Mouse (Mus musculus) cerebellum, adult 9-11 months (tissue): ENCODE results near the gene Skida1.
A peak's percentile ranks its signal among the peaks of the same experiment; 100 is the strongest.

Experiments
- DNase-seq: peaks from one replicate; pipeline ENCODE4 v3.0.0; 2022

Gene Skida1

DNA sequence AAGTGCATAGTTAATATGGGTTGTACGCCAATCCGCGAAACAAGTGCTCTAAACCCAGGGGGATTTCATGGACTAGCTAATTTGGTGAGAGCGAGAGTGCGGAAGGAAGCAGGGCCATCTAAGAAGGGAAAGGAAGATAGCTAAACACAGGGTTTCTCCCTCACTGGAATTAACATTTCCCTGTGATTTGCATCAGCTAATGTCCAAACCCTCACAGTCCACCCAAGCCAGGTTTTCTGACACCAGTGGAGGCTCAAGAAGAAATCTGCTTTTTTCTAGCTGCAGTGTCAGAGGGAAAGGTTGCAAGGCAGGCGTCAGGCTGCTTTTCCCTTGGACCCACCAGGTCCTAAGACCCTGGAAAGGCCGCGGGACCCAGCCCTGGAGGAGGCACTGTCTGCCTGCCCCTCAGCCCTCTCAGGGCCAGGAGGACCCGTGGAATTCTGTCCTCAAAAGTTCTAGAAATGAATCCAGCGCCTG lies 9.9 kb downstream of the Skida1 start:
- no peak for DNase-seq

- DNase-seq = no peak
Measured at GRCm38 (mm10) chr2:18038141-18038752, 10.6 kb downstream of the Skida1 start.

DNA sequence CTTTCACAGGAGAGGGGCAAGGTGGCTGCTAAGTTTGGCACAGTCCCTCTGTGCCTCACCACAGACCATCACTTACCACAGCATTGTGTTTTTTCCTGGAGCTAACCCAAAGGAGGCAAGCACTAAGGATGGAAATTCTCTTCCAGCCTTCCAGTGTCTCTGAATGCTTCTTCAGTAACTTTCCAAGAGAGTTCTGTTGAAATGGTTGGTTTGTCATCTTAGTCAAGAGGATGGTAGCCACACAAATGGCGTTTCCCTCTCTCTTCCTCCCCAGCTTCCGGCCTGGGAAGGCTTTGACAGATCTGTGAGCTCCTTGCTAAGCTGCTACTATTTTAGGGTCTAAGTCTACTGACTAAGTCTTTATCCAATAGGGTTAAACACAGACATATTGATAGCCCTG lies 11.4 kb downstream of the Skida1 start, which contains the start of gene A930004D18Rik:
TSS of gene A930004D18Rik (minus strand) at position 247 of the 400 bp plus-strand sequence.
- DNase-seq = no peak

DNA sequence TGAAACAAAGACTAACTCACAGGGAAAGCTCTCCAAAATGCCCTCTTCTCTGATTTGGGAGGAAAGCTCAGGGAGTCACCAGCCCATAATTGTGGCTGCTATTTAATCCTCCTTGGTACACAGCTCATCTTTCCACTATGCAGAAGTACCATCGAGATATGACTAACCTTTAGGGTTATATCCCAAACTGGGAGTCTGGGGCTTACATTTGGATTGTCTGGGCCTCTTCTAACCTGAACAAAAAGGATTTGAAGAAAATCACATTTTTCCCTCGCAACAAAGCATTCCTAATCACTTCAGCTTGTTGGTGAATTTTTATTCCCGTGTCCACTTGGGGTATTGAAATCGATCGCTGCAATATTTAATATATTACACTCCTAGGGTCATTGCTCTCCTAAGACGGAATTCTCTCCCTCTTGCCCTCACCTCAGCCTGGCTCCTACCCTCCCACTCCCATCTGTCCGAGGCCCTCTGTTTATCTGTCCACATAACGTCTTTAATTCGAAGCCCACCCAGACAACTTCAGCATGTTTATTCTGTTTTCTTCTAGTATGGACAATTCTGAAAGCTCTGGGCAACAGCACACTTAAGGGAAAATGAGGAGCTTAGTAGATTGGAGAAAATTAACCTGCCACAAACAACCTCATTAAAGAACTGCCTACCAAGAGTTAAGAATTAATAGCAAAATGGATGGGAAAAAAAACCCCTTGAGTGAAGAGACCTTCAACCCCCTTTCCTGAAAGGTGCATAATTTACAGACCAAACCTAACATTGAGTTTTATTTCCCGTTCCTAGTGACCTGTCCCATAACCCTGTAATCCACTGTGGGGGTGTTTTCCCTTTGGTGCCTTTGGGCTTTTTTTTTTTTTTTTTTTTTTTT lies 14.2 kb downstream of the Skida1 start:
- DNase-seq = no peak

DNA sequence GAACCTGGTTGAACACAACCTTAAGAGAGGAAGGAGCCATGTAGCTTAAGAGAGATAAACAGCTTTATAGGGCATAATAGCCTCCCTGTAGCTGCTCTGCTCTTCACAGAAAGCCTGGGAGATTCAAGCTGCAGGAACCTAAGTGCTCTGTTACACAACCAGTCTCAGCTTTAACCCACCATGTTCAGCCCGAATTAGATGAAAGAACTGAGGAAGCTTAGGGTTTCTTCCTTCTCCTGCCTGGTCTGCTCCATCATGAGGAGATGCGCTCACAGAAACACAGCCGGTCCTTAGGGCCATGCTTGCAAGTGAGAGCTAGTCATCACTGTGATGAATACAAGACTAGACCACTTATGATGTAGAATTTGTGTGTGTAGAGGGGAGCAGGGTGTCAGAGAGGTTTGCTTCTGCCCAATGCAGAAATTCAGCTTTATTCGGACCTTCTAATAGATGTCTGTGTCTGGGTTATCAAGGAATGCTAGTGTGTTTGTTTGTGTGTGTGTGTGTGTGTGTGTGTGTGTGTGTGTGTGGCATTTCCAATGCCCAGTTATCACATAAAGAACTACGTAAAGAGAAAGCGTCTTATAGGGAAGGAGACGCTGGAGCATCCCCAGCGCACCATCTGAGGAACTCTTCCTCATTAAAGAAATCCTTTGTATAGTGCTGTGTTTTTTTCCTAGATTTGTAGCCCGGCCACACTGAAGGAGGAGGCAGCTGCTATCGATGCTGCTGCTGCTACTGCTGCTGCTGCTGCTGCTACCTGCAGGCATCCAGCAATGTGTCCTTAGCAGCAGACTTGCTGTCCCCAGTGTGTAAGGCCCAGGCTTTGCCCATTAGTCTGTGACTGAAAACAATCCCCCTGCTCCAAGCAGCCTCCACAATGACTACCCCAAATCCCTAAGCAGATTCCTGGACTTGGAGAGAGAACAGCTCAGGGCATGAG lies 15.4 kb downstream of the Skida1 start:
- no peak for DNase-seq

DNA sequence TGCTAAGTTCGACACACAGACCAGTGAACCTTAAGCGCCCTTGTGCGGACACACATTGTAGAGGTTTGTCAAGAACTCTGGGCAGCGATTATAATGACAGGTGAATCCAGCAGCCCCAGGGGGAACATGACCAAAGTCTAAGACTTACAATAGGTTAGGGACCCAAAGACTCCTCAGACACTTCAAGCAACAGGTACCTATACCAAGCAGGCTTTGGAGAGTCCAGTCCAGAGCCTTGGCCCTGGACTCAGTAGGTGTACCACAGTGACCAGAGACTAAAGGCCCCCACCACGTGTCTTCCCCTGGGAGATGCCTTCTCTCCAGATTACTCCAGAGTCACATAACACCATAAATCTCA lies 16.3 kb downstream of the Skida1 start:
- no peak for DNase-seq

- DNase-seq = peak; percentile 40
Measured at GRCm38 (mm10) chr2:18031831-18032537, 16.9 kb downstream of the Skida1 start.

DNA sequence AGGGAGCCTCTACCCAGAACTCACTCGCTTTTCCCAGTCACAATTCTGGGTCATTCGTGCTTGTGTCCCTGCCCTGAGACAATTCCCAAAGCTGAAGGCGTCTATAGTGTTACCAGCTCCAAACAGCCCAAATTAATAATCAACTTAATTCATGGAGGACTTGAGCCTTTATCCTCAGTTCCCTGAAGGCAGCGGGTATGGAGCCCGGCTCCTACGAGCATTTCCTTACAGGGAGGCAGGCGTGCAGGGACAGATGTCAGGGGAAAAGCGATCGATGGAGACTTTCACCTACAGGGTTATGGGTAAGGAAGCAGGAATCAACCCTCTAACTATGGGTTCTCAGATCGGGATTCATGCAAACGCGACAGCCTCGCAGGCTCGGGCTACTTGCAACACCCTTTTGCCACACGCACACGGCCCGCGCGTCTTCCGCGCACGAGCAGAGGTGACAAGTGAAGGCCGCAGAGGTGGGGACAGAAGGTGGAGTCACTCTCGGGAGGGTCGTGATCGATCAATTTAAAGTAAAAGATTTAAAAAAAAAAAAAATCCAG lies 17.5 kb downstream of the Skida1 start:
- DNase-seq = no peak

DNA sequence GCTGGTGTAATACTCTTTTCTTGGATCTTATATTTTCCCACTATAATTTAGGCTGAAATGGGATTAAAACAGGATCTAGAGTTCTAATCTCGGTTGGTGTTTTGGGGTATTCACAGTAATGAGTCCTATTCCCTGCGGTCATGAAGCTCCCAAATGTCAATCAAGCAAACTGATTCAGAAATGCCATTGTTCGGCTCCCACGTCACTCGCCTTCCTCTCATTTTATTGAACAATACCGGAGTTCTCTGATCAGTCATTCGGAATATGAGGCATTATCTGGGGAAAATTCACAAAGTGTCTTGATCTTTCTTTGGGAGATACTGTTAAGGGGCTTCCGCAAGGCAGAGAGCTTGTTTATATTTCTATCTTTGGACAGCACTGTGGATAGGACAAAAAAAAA lies 18.3 kb downstream of the Skida1 start:
- DNase-seq = no peak

- no peak for DNase-seq
Measured at GRCm38 (mm10) chr2:18029656-18030055, 19.2 kb downstream of the Skida1 start.

GRCm38 (mm10) chr2:18028140-18029021 lies 20.5 kb downstream of the Skida1 start:
- peak; percentile 90 for DNase-seq

DNA sequence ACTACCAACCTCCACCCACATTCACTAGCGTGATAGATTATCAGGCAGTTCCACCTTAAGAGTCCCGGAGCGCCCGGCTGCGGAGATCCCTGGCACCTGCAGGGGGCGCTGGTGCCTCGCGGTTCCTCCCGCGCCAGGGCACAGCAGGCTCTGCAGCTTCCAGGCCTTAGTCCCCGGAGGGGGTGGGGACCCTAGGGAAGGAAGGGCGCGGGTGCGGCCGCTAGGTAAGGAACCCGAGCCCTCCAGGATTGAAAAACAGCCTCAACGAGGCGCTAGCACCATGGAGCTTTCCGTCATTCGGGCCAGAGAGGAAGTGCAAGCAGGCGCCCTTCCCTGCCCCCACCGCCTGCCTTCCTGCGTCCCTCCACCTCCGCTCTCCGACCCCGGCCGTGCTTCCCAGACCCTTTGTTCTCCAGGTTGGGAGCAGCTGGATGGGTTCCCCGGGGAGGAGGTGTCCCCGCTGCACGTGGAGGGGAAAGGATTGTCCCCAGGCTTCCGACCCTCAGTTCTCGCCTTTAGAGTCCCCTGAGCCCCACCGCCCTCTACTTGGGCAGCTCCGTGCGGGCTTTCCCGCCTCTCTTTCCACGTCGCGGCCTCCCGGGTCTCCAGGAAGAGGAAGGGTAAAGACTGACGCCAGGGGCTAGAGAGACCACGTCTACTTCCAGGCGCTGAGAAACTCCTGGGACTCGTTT lies 21.3 kb downstream of the Skida1 start:
- DNase-seq = peak; percentile 93

- DNase-seq = peak; percentile 62
Measured at GRCm38 (mm10) chr2:18026116-18026947, 22.5 kb downstream of the Skida1 start.

GRCm38 (mm10) chr2:18025781-18026115 lies 23.1 kb downstream of the Skida1 start:
- no peak for DNase-seq

DNA sequence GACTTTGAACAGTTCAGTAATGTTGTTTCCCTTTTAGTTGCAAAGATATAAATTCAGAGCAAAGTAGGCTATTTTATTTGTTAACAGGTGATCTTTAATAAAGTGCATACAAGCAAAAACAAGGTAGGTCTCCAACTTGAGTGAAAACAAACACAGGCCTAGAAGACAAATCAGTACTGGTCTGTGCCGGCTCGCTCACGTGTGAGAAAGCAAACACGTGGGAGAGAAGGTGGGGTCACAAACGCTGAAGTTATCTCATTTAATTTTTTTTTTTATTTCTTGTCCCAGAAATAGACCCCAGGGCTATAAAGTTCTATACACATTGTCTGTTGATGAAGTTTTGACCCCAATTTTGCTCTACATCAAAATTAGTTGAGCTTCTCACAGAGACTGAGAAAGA lies 23.7 kb downstream of the Skida1 start:
- DNase-seq = no peak

- DNase-seq = no peak
Measured at GRCm38 (mm10) chr2:18022886-18023285, 26.0 kb downstream of the Skida1 start.

- no peak for DNase-seq
Measured at GRCm38 (mm10) chr2:18019122-18019521, 29.7 kb downstream of the Skida1 start.

DNA sequence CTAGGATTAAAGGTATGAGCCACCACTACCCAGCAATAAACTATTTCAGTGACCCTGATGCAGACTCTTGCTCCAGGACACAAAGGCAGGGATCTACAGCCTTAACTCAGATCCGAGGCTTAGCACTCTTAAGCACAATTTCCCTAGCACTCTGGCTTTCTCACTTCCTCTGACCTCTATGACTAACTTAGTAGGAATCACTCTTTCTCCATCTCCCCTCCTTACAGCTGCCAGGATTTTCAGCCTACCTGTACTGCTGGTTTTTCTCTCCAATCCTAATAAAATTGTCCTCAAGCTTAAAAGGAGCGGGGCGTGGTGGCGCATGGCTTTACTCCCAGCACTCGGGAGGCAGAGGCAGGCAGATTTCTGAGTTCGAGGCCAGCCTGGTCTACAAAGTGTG lies 31.5 kb downstream of the Skida1 start:
- DNase-seq = no peak

DNA sequence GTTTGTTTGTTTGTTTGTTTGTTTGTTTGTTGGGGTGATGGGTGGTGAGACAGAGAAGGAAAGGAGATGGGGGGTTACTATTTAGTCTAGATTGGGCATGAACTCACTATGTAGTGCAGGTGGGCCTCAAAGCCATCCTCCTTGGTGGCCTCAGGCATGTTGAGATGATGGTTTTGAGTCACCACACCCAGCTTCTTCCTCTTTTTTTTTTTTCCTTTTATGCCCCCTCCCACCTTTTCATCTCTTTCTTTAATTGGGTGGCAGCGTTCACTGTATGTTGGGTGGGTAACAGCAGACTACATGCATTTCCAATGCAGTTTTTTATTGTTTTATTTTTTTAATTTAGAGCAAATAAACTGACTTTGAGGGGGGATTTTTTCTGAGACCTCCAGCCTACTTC lies 32.2 kb downstream of the Skida1 start:
- DNase-seq = no peak

- no peak for DNase-seq
Measured at GRCm38 (mm10) chr2:18015581-18015980, 33.3 kb downstream of the Skida1 start.
